Mouse (Mus musculus) kidney, postnatal 0 days (tissue): ENCODE results near the gene Gm20388. TPM values are rescaled to one million over a fixed set of nuclear protein-coding genes. Genes with fewer than 3 reads are reported as not detected.

Source experiments
- ATAC-seq: fragments of 200-750 bp; cut with Nextera tagmentation; replicated peaks from 2 replicates; pipeline ENCODE4 v1.8.0; 2017; ENCODE audit warnings: low read depth, moderate number of reproducible peaks, moderate TSS enrichment, moderate library complexity; ENCODE audit not compliant: low FRiP score
- DNase-seq: peaks from one replicate; pipeline ENCODE4 v3.0.0-alpha.2; 2016; ENCODE audit warnings: low spot score
- H3K27ac ChIP-seq: fragments of 300-500 bp; sonication (generic); 2 replicates; pipeline ENCODE4 v1.5.1; 2014; ENCODE audit warnings: mild to moderate bottlenecking
- H3K27me3 ChIP-seq: fragments of 300-500 bp; sonication (generic); 2 replicates; pipeline ENCODE4 v1.6.1; 2014; ENCODE audit warnings: low read length, mixed read lengths; ENCODE audit not compliant: insufficient read depth
- H3K36me3 ChIP-seq: fragments of 300-500 bp; sonication (generic); 2 replicates; pipeline ENCODE4 v1.6.1; 2014; ENCODE audit warnings: low read length, mixed read lengths; ENCODE audit not compliant: insufficient read depth
- H3K4me1 ChIP-seq: fragments of 300-500 bp; sonication (generic); replicated peaks from 2 replicates; pipeline ENCODE4 v1.6.1; 2014; ENCODE audit warnings: antibody characterized with exemption, low read length, mixed read lengths; ENCODE audit not compliant: insufficient read depth
- H3K4me2 ChIP-seq: fragments of 300-500 bp; sonication (generic); 2 replicates; pipeline ENCODE4 v1.6.1; 2014; ENCODE audit warnings: mild to moderate bottlenecking, low read length, moderate library complexity, mixed read lengths
- H3K4me3 ChIP-seq: fragments of 300-500 bp; sonication (generic); replicated peaks from 2 replicates; pipeline ENCODE4 v1.5.1; 2014; ENCODE audit warnings: low read depth, low read length
- H3K9ac ChIP-seq: fragments of 300-500 bp; sonication (generic); 2 replicates; pipeline ENCODE4 v1.6.1; 2014; ENCODE audit warnings: low read depth, low read length
- H3K9me3 ChIP-seq: fragments of 300-500 bp; sonication (generic); replicated peaks from 2 replicates; pipeline ENCODE4 v1.6.1; 2016; ENCODE audit warnings: low read length, inconsistent platforms, mixed read lengths
- CTCF ChIP-seq: IDR thresholded peaks from 2 replicates; pipeline ENCODE4 v1.5.1; 2016; ENCODE audit warnings: antibody characterized with exemption, low read depth, mild to moderate bottlenecking, moderate library complexity
- WGBS: fragments of 180-500 bp; shearing (Covaris S2); extraction: QIAGEN DNeasy Blood & Tissue Kit; methylation state at CpG from one replicate; pipeline ENCODE4 v1.1.7; 2014; 5-methylcytosine and 5-hydroxymethylcytosine counted together
- polyA plus RNA-seq: library from polyadenylated mRNA; unstranded; fragments of >200 nt; fragmentation: Nextera tagmentation; extraction: Ambion mirVana; gene quantifications from 2 replicates; pipeline ENCODE4 v1.2.1, GENCODE M21; 2015

The Gm20388 gene
- polyA plus RNA-seq, 1 experiment from 2014 or later = not detected

GRCm38 (mm10) chr8:120806780-120807264 is 896.2 kb downstream of the Gm20388 start:
- H3K4me1 ChIP-seq = peaks cover 14% of the 10 kb centered on the region
- 57% methylated on average over 12 of the region's 12 CpGs for WGBS
- DNase-seq (no peak), ATAC-seq (no peak)
- no peaks in the 10 kb centered on the region for H3K36me3 ChIP-seq
- no peaks in the 10 kb centered on the region for H3K27me3 ChIP-seq
- H3K9me3 ChIP-seq = no peaks in the 10 kb centered on the region
- H3K4me2 ChIP-seq = no peak overlapping the region
- H3K4me3 ChIP-seq = no peak overlapping the region
- H3K9ac ChIP-seq = no peak overlapping the region
- no peak overlapping the region; the same call in 1 of the 2 replicates for H3K27ac ChIP-seq
- TF ChIP-seq CTCF = no peak

GRCm38 (mm10) chr8:120807719-120808118 is 897.1 kb downstream of the Gm20388 start:
- peaks cover 14% of the 10 kb centered on the region for H3K4me1 ChIP-seq
- no peak overlapping the region for H3K4me3 ChIP-seq
- H3K27me3 ChIP-seq = no peaks in the 10 kb centered on the region
- ATAC-seq (0 out of 2 replicates have a peak, but pooled peaks have one; percentile 3), DNase-seq (peak; percentile 69)
- no peak overlapping the region for H3K27ac ChIP-seq
- no peak overlapping the region for H3K9ac ChIP-seq
- 35% methylated on average over 6 of the region's 6 CpGs for WGBS
- no peaks in the 10 kb centered on the region for H3K36me3 ChIP-seq
- no peak overlapping the region for H3K4me2 ChIP-seq
- TF ChIP-seq CTCF = peak; percentile 73
- no peaks in the 10 kb centered on the region for H3K9me3 ChIP-seq

GRCm38 (mm10) chr8:120809050-120809449 is 898.4 kb downstream of the Gm20388 start:
- Histone ChIP-seq H3K4me2 (no peak overlapping the region), H3K36me3 (no peaks in the 10 kb centered on the region), H3K27me3 (no peaks in the 10 kb centered on the region), H3K4me3 (no peak overlapping the region), H3K27ac (no peak overlapping the region), H3K9ac (no peak overlapping the region), H3K4me1 (peaks cover 14% of the 10 kb centered on the region), H3K9me3 (no peaks in the 10 kb centered on the region)
- no peak for DNase-seq
- WGBS = 49% methylated on average over 7 of the region's 7 CpGs
- no peak for TF ChIP-seq CTCF
- no peak for ATAC-seq

- 82% methylated on average over 2 of the region's 2 CpGs for WGBS
These were observed 901.3 kb downstream of the Gm20388 start for GRCm38 (mm10) chr8:120811953-120812352.

GRCm38 (mm10) chr8:120813028-120813427 is 902.4 kb downstream of the Gm20388 start:
- no peak for DNase-seq
- no peak overlapping the region for H3K9ac ChIP-seq

More at GRCm38 (mm10) chr8:120811953-120812352, 901.3 kb downstream of the Gm20388 start:
- Histone ChIP-seq H3K27me3 (no peaks in the 10 kb centered on the region), H3K9me3 (no peaks in the 10 kb centered on the region), H3K9ac (no peak overlapping the region), H3K4me1 (peaks cover 3% of the 10 kb centered on the region; the same call in 1 of the 2 replicates), H3K36me3 (no peaks in the 10 kb centered on the region), H3K4me3 (no peak overlapping the region), H3K27ac (no peak overlapping the region), H3K4me2 (no peak overlapping the region)
- no peak for ATAC-seq
- TF ChIP-seq CTCF = no peak
- DNase-seq = no peak

GRCm38 (mm10) chr8:120813839-120814238 is 903.2 kb downstream of the Gm20388 start:
- DNase-seq = no peak
- TF ChIP-seq CTCF = no peak
- no peak overlapping the region for H3K9ac ChIP-seq
- 0 out of 2 replicates have a peak, but pooled peaks cover 3% of the 10 kb centered on the region for H3K4me1 ChIP-seq
- H3K4me3 ChIP-seq = no peak overlapping the region
- 71% methylated on average over 7 of the region's 7 CpGs for WGBS
- no peak overlapping the region for H3K27ac ChIP-seq
- H3K27me3 ChIP-seq = no peaks in the 10 kb centered on the region
- H3K36me3 ChIP-seq = no peaks in the 10 kb centered on the region
- no peak for ATAC-seq
- H3K9me3 ChIP-seq = no peaks in the 10 kb centered on the region
- H3K4me2 ChIP-seq = no peak overlapping the region

More at GRCm38 (mm10) chr8:120813028-120813427, 902.4 kb downstream of the Gm20388 start:
- 49% methylated on average over 2 of the region's 2 CpGs for WGBS
- Histone ChIP-seq H3K4me3 (no peak overlapping the region), H3K4me2 (no peak overlapping the region), H3K9me3 (no peaks in the 10 kb centered on the region), H3K27ac (no peak overlapping the region), H3K4me1 (0 out of 2 replicates have a peak, but pooled peaks cover 3% of the 10 kb centered on the region), H3K36me3 (no peaks in the 10 kb centered on the region), H3K27me3 (no peaks in the 10 kb centered on the region)
- TF ChIP-seq CTCF = no peak
- ATAC-seq = no peak

- WGBS = 86% methylated on average over 5 of the region's 5 CpGs
These were observed 905.7 kb downstream of the Gm20388 start for GRCm38 (mm10) chr8:120816371-120816770.

More at GRCm38 (mm10) chr8:120816371-120816770, 905.7 kb downstream of the Gm20388 start:
- H3K27ac ChIP-seq = no peak overlapping the region
- H3K4me1 ChIP-seq = no peaks in the 10 kb centered on the region
- no peak for DNase-seq
- H3K36me3 ChIP-seq = no peaks in the 10 kb centered on the region
- no peak overlapping the region for H3K4me3 ChIP-seq
- no peak for TF ChIP-seq CTCF
- H3K27me3 ChIP-seq = no peaks in the 10 kb centered on the region
- no peaks in the 10 kb centered on the region for H3K9me3 ChIP-seq
- H3K9ac ChIP-seq = no peak overlapping the region
- H3K4me2 ChIP-seq = no peak overlapping the region
- no peak for ATAC-seq
